Mouse (Mus musculus) brain, embryonic 14.5 days (tissue): ENCODE results near the gene Cst6.

Source experiments
- CTCF ChIP-seq: fragments of 200-500 bp; IDR thresholded peaks from 2 replicates; pipeline ENCODE4 v1.5.1; 2012; ENCODE audit warnings: inconsistent platforms, mild to moderate bottlenecking, moderate library complexity, borderline replicate concordance; ENCODE audit not compliant: insufficient read depth, insufficient read length; ENCODE audit errors: extremely low read depth
- POLR2A ChIP-seq: fragments of 200-500 bp; IDR thresholded peaks from 2 replicates; pipeline ENCODE4 v1.6.1; 2012; ENCODE audit warnings: mild to moderate bottlenecking, inconsistent platforms, borderline replicate concordance; ENCODE audit not compliant: poor library complexity, insufficient read depth, insufficient read length, severe bottlenecking; ENCODE audit errors: extremely low read depth

DNA sequence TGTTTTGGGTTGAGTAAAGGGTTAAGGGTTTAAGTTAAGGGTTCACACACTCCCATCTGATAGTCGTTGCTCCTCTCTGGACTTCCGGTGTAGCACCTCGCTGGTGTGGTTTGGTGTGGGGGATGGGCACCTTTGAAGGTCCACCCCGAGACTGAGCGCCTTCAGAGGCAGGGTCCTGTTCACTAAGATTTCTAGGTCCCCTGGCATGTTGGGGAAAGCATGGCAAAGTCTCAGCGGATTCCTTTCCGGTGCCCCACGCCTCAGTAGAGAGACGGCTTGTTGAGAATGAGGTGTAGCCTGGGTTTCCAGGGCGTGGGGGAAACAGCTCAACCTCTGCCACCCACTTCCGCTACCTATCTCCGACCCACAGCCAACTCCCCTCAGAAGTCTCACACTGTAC is 40.3 kb upstream of the Cst6 start:
- no peak for TF ChIP-seq CTCF
- no peak for TF ChIP-seq POLR2A
